Mouse (Mus musculus): ENCODE data around the gene Yy1. TPM values are rescaled to one million over a fixed set of nuclear protein-coding genes. Genes with fewer than 3 reads are reported as not detected.

The Yy1 gene
- polyA plus RNA-seq (2012): 39.2 and 60.7 TPM in 2 replicates

GRCm38 (mm10) chr12:108792546-108793452, at the start of gene Yy1:
Yy1 (plus strand) TSS chr12:108792973.

DNA sequence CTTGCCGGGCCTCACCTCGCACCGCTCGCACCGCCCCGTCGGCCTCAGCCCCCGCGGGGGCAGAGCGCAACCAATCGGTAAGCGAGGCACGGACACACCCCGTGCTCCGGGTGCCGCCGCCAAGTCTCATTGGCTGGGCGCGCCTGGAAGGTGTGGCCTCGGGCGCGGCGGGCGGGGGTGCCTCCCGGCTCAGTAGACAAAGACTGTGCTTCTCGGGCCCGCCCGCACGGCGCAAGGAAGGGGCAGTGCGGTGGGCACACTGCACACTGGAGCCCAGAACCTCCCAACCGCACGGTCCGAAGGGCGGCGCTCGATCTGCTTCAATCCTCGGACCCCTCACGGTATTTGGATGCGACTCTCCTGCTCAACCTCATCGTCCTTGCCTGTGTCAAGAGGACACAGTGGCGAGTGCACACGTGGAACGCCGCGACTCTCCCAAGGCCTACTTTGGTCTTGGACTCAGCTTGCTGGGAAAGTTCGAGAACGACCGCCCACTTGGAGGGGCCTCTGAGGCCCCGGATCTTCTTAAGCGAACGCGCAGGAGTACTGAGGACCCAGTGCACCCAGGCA, 43.2 kb downstream of the Yy1 start, which contains the start of the genes Slc25a29 and Slc25a47:
Gene Slc25a29 (minus strand): TSS at position 44 of the 570 bp plus-strand sequence.
Gene Slc25a47 (plus strand): TSS at position 207 of the 570 bp plus-strand sequence.

Other genes starting within 250 kb of the Yy1 start
- 43.0 and 62.7 TPM in 2 replicates for gene Evl, start 238.3 kb upstream of the Yy1 start, polyA plus RNA-seq (2012)
- 0.05 and 0.76 TPM in 2 replicates for gene Degs2, start 90.7 kb upstream of the Yy1 start, polyA plus RNA-seq (2012)
- gene Slc25a29, start 42.9 kb downstream of the Yy1 start, polyA plus RNA-seq (2012): 2.7 and 2.8 TPM in 2 replicates
- gene Slc25a47, start 43.1 kb downstream of the Yy1 start, polyA plus RNA-seq (2012): 2.6 and 2.8 TPM in 2 replicates
- gene Wdr25, start 100.7 kb downstream of the Yy1 start, polyA plus RNA-seq (2012): 3.9 and 6.1 TPM in 2 replicates
- gene Wars, start 101.2 kb downstream of the Yy1 start, polyA plus RNA-seq (2012): 27.7 and 31.9 TPM in 2 replicates

Data from megakaryocyte-erythroid progenitor cell, adult 5 weeks (primary cell).